Mouse (Mus musculus) heart, postnatal 0 days (tissue): ENCODE measurements around the gene Spata18.

Experiments used
- CTCF ChIP-seq: IDR thresholded peaks from 2 replicates; pipeline ENCODE4 v1.5.1; 2016; ENCODE audit warnings: antibody characterized with exemption, control low read depth, low read depth
- EP300 ChIP-seq: IDR thresholded peaks from 2 replicates; pipeline ENCODE4 v1.6.1; 2016; ENCODE audit warnings: antibody characterized with exemption, low read depth

- TF ChIP-seq CTCF (no peak), EP300 (no peak)
Observed at GRCm38 (mm10) chr5:73693778-73694177, 42.6 kb downstream of the Spata18 start.
